Mouse (Mus musculus): Measurements from ENCODE around the gene Tectb. TPM values are rescaled to one million over a fixed set of nuclear protein-coding genes. Genes with fewer than 3 reads are reported as not detected.

The Tectb gene
- not detected for total RNA-seq (2023)

DNA sequence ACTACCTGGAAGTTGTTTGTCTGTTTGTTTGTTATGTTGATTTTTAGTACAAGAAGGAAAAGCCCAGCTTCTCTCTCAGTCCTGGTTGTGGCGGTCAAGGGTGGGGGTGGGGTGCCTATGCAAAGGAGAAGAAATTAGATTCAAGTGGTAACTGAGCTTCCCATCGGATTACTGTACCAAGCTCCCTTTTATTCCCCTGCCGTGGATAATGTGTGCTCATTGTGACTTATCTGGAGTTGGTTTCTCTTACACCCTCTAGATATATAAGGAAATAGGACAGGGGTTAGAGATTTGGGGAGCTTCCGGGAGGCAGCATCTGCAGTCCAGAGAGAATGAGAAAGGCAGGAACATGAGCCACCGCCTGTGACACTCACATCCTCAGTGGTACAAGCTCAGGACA lies at the start of gene Tectb:
Gene Tectb, plus strand, starts transcription at position 301 of the 400 bp plus-strand sequence.

DNA sequence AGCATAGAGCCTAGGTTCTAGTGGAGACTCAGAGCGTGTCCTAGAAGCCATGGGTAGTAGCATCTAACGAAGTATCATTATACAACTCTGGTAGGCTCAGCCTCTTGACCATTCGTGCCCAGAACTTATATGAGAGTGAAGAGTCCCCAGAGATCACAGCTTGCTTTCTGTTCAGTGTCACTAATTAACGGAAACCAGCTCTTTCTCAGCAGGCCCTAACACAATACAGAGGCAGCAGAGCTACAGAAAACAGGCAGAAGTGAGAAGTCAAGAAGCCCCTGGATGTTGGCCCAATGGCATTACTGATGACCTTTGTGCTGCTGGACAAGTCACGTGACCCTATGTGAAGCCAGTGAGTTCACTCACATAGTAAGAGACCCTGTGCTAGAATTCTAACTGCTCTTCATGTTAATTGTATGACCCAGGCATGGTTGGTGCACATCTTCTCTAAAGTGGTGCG lies 60.7 kb downstream of the Tectb start, which contains the start of gene Gucy2g:
Gene Gucy2g, minus strand, starts transcription at position 51 of the 460 bp plus-strand sequence.

Other genes with a start within 250 kb of the Tectb start
- 1 to 10 TPM; 2.8 to 4.0 TPM for gene Gpam, start 53.5 kb upstream of the Tectb start, total RNA-seq (2023)
- gene Gucy2g, start 60.5 kb downstream of the Tectb start, total RNA-seq (2023): not detected
- 10 to 100 TPM; 56.2 to 68.2 TPM for gene Acsl5, start 71.2 kb downstream of the Tectb start, total RNA-seq (2023)
- 10 to 100 TPM; 21.9 to 24.3 TPM for gene Zdhhc6, start 135.3 kb downstream of the Tectb start, total RNA-seq (2023)
- 10 to 100 TPM; 32.5 to 36.2 TPM for gene Vti1a, start 135.6 kb downstream of the Tectb start, total RNA-seq (2023)

Data from neutrophil, adult 83 days (primary cell).